Mouse (Mus musculus) hindbrain, embryonic 14.5 days (tissue): ENCODE data around the gene Btbd35f2. TPM values are rescaled to one million over a fixed set of nuclear protein-coding genes. Genes with fewer than 3 reads are reported as not detected.
"Not testable (repeated sequence)": the region's sequence is repeated elsewhere in the genome, so short reads cannot be mapped to it uniquely, and the experiment has no call there.

ENCODE experiments used
- ATAC-seq: fragments of 200-750 bp; cut with Nextera tagmentation; 2 replicates; pipeline ENCODE4 v1.8.0; 2017; ENCODE audit warnings: moderate number of reproducible peaks, mild to moderate bottlenecking, moderate TSS enrichment, moderate library complexity; ENCODE audit not compliant: low FRiP score
- DNase-seq: peaks from one replicate; pipeline ENCODE4 v3.0.0-alpha.2; 2015; ENCODE audit warnings: low spot score
- H3K27ac ChIP-seq: fragments of 300-500 bp; sonication (generic); 2 replicates; pipeline ENCODE4 v1.5.1; 2014; ENCODE audit warnings: mild to moderate bottlenecking, moderate library complexity
- H3K27me3 ChIP-seq: fragments of 300-500 bp; sonication (generic); 2 replicates; pipeline ENCODE4 v1.6.1; 2014; ENCODE audit warnings: mild to moderate bottlenecking, low read length, mixed read lengths; ENCODE audit not compliant: control insufficient read depth, insufficient read depth
- H3K36me3 ChIP-seq: fragments of 300-500 bp; sonication (generic); replicated peaks from 2 replicates; pipeline ENCODE4 v1.6.1; 2014; ENCODE audit not compliant: control insufficient read depth, insufficient read depth
- H3K4me1 ChIP-seq: fragments of 300-500 bp; sonication (generic); replicated peaks from 2 replicates; pipeline ENCODE4 v1.6.1; 2014; ENCODE audit warnings: antibody characterized with exemption, low read length, mixed read lengths; ENCODE audit not compliant: control insufficient read depth, insufficient read depth
- H3K4me2 ChIP-seq: fragments of 300-500 bp; sonication (generic); replicated peaks from 2 replicates; pipeline ENCODE4 v1.6.1; 2014; ENCODE audit warnings: mild to moderate bottlenecking, moderate library complexity
- H3K4me3 ChIP-seq: fragments of 300-500 bp; sonication (generic); replicated peaks from 2 replicates; pipeline ENCODE4 v1.5.1; 2014; ENCODE audit warnings: mild to moderate bottlenecking, low read length
- H3K9ac ChIP-seq: fragments of 300-500 bp; sonication (generic); 2 replicates; pipeline ENCODE4 v1.6.1; 2014
- H3K9me3 ChIP-seq: fragments of 300-500 bp; sonication (generic); 2 replicates; pipeline ENCODE4 v1.6.1; 2016; ENCODE audit warnings: low read length; ENCODE audit not compliant: control insufficient read depth
- WGBS: fragments of 180-500 bp; shearing (Covaris S2); extraction: QIAGEN DNeasy Blood & Tissue Kit; methylation state at CpG from one replicate; pipeline ENCODE4 v1.1.7; 2014; 5-methylcytosine and 5-hydroxymethylcytosine counted together
- polyA plus RNA-seq: library from polyadenylated mRNA; unstranded; fragments of >200 nt; fragmentation: Nextera tagmentation; extraction: Ambion mirVana; gene quantifications from 2 replicates; pipeline ENCODE4 v1.2.1, GENCODE M21; 2014

Gene Btbd35f2
- not detected in 2 replicates for polyA plus RNA-seq

DNA sequence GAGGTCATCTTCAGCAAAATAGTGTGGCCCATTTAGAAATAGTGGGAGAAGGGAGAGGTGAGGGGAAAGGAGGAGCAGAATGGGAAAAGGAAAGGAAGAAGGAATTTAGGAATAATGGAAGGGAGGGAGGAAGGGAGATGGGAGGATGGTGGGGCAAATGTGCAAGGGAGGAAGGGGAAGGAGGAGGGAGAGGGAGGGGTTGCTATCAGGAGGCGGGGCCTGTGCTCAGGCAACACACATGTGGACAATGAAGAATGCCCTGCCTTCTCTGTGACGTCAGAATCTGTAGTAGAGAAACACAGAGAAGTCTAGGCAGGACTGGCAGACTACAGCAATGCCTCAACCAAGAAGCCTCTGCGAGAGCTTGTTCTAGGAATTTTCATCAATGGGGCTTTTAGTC lies at the start of gene Btbd35f2:
Gene Btbd35f2, plus strand, starts transcription at position 301 of the 400 bp plus-strand sequence.
- not testable (repeated sequence) for DNase-seq, H3K4me1 ChIP-seq, ATAC-seq, H3K9me3 ChIP-seq, H3K27me3 ChIP-seq, H3K4me2 ChIP-seq, H3K36me3 ChIP-seq, H3K27ac ChIP-seq, H3K4me3 ChIP-seq, H3K9ac ChIP-seq
- WGBS, result no CpG with 5 or more reads among the region's 3 CpGs

Other genes with a start within 250 kb of the Btbd35f2 start
- not detected in 2 replicates for gene Btbd35f22, start 230.6 kb upstream of the Btbd35f2 start, polyA plus RNA-seq